Mouse (Mus musculus) MEL (cell line): Measurements from ENCODE around the gene Prkd2. TPM values are rescaled to one million over a fixed set of nuclear protein-coding genes. Genes with fewer than 3 reads are reported as not detected.

ENCODE experiments used
- DNase-seq: peaks from one replicate; pipeline ENCODE4 v3.0.0; 2011; ENCODE audit warnings: low read depth, low spot score
- H3K27ac ChIP-seq: 2 replicates; pipeline ENCODE4 v1.5.1; 2012; ENCODE audit warnings: low read depth, mild to moderate bottlenecking, control low read depth, low read length, moderate library complexity; ENCODE audit not compliant: control insufficient read depth
- H3K27me3 ChIP-seq, 2 experiments: fragments of 150-350 bp in 1 of 2; sonication (generic) in 1 of 2; 2 replicates each; pipeline ENCODE4 v1.6.1; 2012; ENCODE audit warnings: low read length in 2 of 2, mild to moderate bottlenecking in 2 of 2, improper control_type of control experiment in 1 of 2, moderate library complexity in 1 of 2; ENCODE audit not compliant: insufficient read depth in 2 of 2, control insufficient read depth in 1 of 2
- H3K36me3 ChIP-seq, 2 experiments: 2 replicates each; pipeline ENCODE4 v1.6.1; 2012 to 2014; ENCODE audit warnings: low read length in 2 of 2, improper control_type of control experiment in 1 of 2, inconsistent platforms in 1 of 2, mild to moderate bottlenecking in 1 of 2; ENCODE audit not compliant: insufficient read depth in 2 of 2, control insufficient read depth in 1 of 2
- H3K4me1 ChIP-seq, 2 experiments: fragments of 150-350 bp in 1 of 2; sonication (generic) in 1 of 2; 2 replicates each; pipeline ENCODE4 v1.6.1; 2012; ENCODE audit warnings: low read length in 2 of 2, improper control_type of control experiment in 1 of 2, mild to moderate bottlenecking in 1 of 2; ENCODE audit not compliant: insufficient read depth in 2 of 2, control insufficient read depth in 1 of 2
- H3K4me3 ChIP-seq, 2 experiments: fragments of 150-350 bp in 1 of 2; sonication (generic) in 1 of 2; 2 replicates each; pipeline ENCODE4 v1.5.1; 2012; ENCODE audit warnings: low read depth in 2 of 2, low read length in 2 of 2, mild to moderate bottlenecking in 2 of 2, moderate library complexity in 2 of 2, control low read depth in 1 of 2, improper control_type of control experiment in 1 of 2; ENCODE audit not compliant: control insufficient read depth in 1 of 2, insufficient read depth in 1 of 2
- H3K79me2 ChIP-seq: 2 replicates; pipeline ENCODE4 v1.6.1; 2012; ENCODE audit warnings: mild to moderate bottlenecking, low read length, moderate library complexity; ENCODE audit not compliant: control insufficient read depth, poor library complexity, insufficient read depth
- H3K9ac ChIP-seq: 2 replicates; pipeline ENCODE4 v1.6.1; 2012; ENCODE audit warnings: low read depth, mild to moderate bottlenecking, control low read depth, low read length, moderate library complexity; ENCODE audit not compliant: control insufficient read depth, poor library complexity, severe bottlenecking
- H3K9me3 ChIP-seq: fragments of 150-350 bp; sonication (generic); replicated peaks from 2 replicates; pipeline ENCODE4 v1.6.1; 2012; ENCODE audit warnings: mild to moderate bottlenecking, low read length, improper control_type of control experiment, moderate library complexity; ENCODE audit not compliant: insufficient read depth
- CHD2 ChIP-seq: IDR thresholded peaks from 2 replicates; pipeline ENCODE4 v1.6.1; 2011; ENCODE audit warnings: low read length, improper control_type of control experiment
- CTCF ChIP-seq, 3 experiments: IDR thresholded peaks in 2 of 3; conservative IDR thresholded peaks in 1 of 3; 2 replicates each; pipeline ENCODE4 v1.5.1; 2011 to 2012; ENCODE audit warnings: low read length in 3 of 3, low read depth in 2 of 3, mild to moderate bottlenecking in 2 of 3, improper control_type of control experiment in 1 of 3, inconsistent platforms in 1 of 3, mixed read lengths in 1 of 3, moderate library complexity in 1 of 3; ENCODE audit not compliant: control insufficient read depth in 1 of 3, insufficient read depth in 1 of 3, poor library complexity in 1 of 3, severe bottlenecking in 1 of 3
- ELF1 ChIP-seq: IDR thresholded peaks from 2 replicates; pipeline ENCODE4 v1.6.1; 2014; ENCODE audit warnings: low read depth, mild to moderate bottlenecking, inconsistent platforms, low read length, improper control_type of control experiment, moderate library complexity
- GABPA ChIP-seq: IDR thresholded peaks from 2 replicates; pipeline ENCODE4 v1.6.1; 2012; ENCODE audit warnings: low read depth, mild to moderate bottlenecking, inconsistent platforms, low read length, improper control_type of control experiment, moderate library complexity
- MAFK ChIP-seq: IDR thresholded peaks from 2 replicates; pipeline ENCODE4 v1.6.1; 2011; ENCODE audit warnings: low read depth, mild to moderate bottlenecking, low read length, improper control_type of control experiment, borderline replicate concordance
- MYB ChIP-seq: IDR thresholded peaks from 2 replicates; pipeline ENCODE4 v1.6.1; 2011; ENCODE audit warnings: mild to moderate bottlenecking, low read depth, low read length, improper control_type of control experiment
- MYC ChIP-seq: IDR thresholded peaks from 2 replicates; pipeline ENCODE4 v1.6.1; 2011; ENCODE audit warnings: low read depth, mild to moderate bottlenecking, low read length, improper control_type of control experiment, moderate library complexity
- POLR2AphosphoS2 ChIP-seq: IDR thresholded peaks from 2 replicates; pipeline ENCODE4 v1.6.1; 2011; ENCODE audit warnings: low read length, improper control_type of control experiment
- RAD21 ChIP-seq: IDR thresholded peaks from 2 replicates; pipeline ENCODE4 v1.6.1; 2011; ENCODE audit warnings: mild to moderate bottlenecking, low read depth, low read length, improper control_type of control experiment
- RCOR1 ChIP-seq: IDR thresholded peaks from 2 replicates; pipeline ENCODE4 v1.6.1; 2012; ENCODE audit warnings: low read depth, mild to moderate bottlenecking, inconsistent platforms, low read length, improper control_type of control experiment
- SIN3A ChIP-seq: IDR thresholded peaks from 2 replicates; pipeline ENCODE4 v1.6.1; 2012; ENCODE audit warnings: low read length, improper control_type of control experiment, inconsistent platforms
- SMC3 ChIP-seq: IDR thresholded peaks from 2 replicates; pipeline ENCODE4 v1.6.1; 2011; ENCODE audit warnings: low read depth, low read length, improper control_type of control experiment
- ZC3H11A ChIP-seq: IDR thresholded peaks from 2 replicates; pipeline ENCODE4 v1.6.1; 2012; ENCODE audit warnings: low read depth, mild to moderate bottlenecking, inconsistent platforms, low read length, improper control_type of control experiment
- ZMIZ1 ChIP-seq: IDR thresholded peaks from 2 replicates; pipeline ENCODE4 v1.6.1; 2012; ENCODE audit warnings: low read depth, mild to moderate bottlenecking, inconsistent platforms, low read length, improper control_type of control experiment, moderate library complexity
- polyA plus RNA-seq, 2 experiments: library from polyadenylated mRNA; stranded (reverse) in 1 of 2; unstranded in 1 of 2; fragments of >175 nt in 1 of 2; fragments of >200 nt in 1 of 2; gene quantifications; 2 replicates each; pipeline versions ENCODE4 v1.2.1 to v1.2.4; 2012; ENCODE audit warnings: low replicate concordance in 2 of 2, low read depth in 1 of 2; ENCODE audit not compliant: insufficient read length in 2 of 2, insufficient read depth in 1 of 2, missing spikeins in 1 of 2
- total RNA-seq: library from RNA; depleted of rRNA; stranded (reverse); fragments of 300-350 nt; gene quantifications from 2 replicates; pipeline ENCODE4 v1.2.3, GENCODE M21; 2012

Prkd2 gene
- total and polyA plus RNA-seq, 3 experiments = 2.9 to 8.7 TPM; not detected in 1

DNA sequence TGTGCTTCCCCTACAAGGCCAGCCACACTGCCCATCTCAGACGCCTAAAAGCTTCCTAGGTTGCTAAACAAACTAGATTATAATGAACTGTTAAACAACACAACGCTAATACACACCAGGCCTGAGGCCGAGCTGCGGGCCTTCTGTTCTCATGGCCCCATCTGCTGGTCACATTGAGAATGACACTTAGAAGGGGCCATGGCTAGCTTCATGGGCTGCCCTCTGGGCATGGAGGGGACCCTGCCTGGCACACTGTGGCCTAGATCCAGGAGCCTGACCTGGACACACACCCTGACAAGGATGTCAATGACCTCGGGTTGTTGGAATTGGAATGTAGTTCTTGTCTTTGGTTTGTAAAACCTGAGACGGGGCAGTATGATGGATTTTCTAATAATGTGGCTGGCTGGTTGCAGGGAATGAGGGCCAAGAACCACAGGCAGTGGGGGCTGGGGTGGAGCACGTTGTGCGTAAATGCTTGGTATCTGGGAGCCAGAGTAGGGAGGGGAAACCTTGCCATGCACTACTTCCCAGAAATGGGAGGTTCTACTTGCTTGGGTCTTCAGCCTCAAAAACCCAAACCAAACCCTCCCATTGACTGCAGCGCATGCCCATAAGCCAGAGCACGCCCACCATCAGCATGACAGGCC lies 71.2 kb downstream of the Prkd2 start:
- peak; percentile 82 for DNase-seq
- Histone ChIP-seq H3K4me1 (peaks cover 2 to 22% of the 10 kb centered on the region in 2 experiments), H3K79me2 (peaks cover 6% of the 10 kb centered on the region; the same call in 1 of the 2 replicates), H3K27ac (no peak overlapping the region)
- TF ChIP-seq ELF1 = no peak
- TF ChIP-seq CHD2 = peak; percentile 21; the same call in 1 of the 2 replicates
- no peak for TF ChIP-seq GABPA
- peak; percentile 73 for TF ChIP-seq ZC3H11A
- TF ChIP-seq SMC3 = peak; percentile 89
- TF ChIP-seq MYB = no peak
- no peak for TF ChIP-seq MAFK
- TF ChIP-seq SIN3A = peak; percentile 62
- peak; percentile 88 for TF ChIP-seq RAD21
- peak; percentile 84 to 95 (median 87) for TF ChIP-seq CTCF (IDR thresholded peaks at IDR 0.05 in 2 of 3, conservative IDR thresholded peaks at IDR 0.05 in 1 of 3; ENCODE audit: control insufficient read depth in 1 of 3, insufficient read depth in 1 of 3, low read depth in 2 of 3, low read length in 3 of 3, poor library complexity in 1 of 3, severe bottlenecking in 1 of 3)
- no peak for TF ChIP-seq ZMIZ1
- TF ChIP-seq MYC = 0 out of 2 replicates have a peak, but pooled peaks have one; percentile 32
- TF ChIP-seq, all 39 proteins: peak for 7
- Histone ChIP-seq H3K36me3 (peaks cover 0 to 16% of the 10 kb centered on the region in 2 experiments), H3K9me3 (no peaks in the 10 kb centered on the region), H3K9ac (peak overlapping the region; percentile 42), H3K27me3 (no peaks in the 10 kb centered on the region), H3K4me3 (no peak overlapping the region)

DNA sequence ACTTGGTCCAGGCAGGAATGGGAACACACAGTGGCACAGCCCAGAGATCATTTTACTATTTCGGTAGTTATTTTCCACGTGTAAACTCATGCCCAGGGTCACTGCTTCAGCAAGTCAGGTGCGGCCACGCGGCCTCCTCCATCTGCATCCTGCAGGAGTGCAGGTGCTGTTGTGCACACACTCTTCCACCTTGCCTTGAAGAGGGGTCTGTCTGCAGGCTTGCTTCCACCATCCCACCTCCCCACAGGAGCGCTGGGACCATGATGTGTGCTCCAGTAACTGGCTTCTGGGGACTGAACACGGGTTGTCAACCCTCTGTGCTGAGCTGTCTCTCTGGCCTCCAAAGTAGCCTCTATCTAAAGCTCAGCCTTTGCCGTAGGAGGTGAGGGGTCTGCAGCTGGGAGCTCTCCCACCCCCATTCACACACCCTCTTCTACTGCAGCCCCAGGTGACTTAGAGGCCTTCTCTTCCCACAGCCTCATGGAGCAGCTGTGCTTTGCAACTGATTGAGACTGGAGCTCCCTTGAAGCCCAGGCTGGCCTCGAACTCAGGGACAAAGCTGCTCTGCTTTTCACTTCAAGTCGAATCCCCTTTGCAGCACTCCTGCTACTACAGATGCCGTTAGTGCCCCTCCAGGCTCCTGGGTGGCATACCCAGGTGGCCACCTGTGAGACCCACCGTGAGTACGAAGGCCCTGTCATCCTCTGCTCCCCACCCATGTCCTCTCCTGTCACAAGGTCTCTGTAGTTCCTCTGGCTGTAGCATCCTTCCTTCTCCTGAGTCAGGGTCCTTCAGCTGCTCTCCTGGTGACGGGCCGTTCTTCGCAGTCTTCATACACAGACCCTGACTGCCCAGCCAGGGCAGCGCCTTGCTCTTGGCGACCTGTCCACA lies 72.0 kb downstream of the Prkd2 start:
- DNase-seq = no peak
- no peak overlapping the region for H3K4me3 ChIP-seq
- no peak overlapping the region for H3K9ac ChIP-seq
- H3K9me3 ChIP-seq = no peaks in the 10 kb centered on the region
- H3K27me3 ChIP-seq = no peaks in the 10 kb centered on the region
- TF ChIP-seq ZMIZ1 = peak; percentile 22; the same call in 1 of the 2 replicates
- peak; percentile 41; the same call in 1 of the 2 replicates for TF ChIP-seq POLR2AphosphoS2
- TF ChIP-seq RCOR1 = no peak
- TF ChIP-seq, all 39 proteins: peak for 2
- Histone ChIP-seq H3K27ac (no peak overlapping the region), H3K4me1 (peaks cover 2 to 14% of the 10 kb centered on the region in 2 experiments; a peak in 3 of 4 replicates), H3K36me3 (peaks cover 0 to 8% of the 10 kb centered on the region in 2 experiments), H3K79me2 (peaks cover 6% of the 10 kb centered on the region; the same call in 1 of the 2 replicates)
